Mouse (Mus musculus) lung, postnatal 25 days (tissue): ENCODE measurements around the gene Sik3.

ENCODE experiments used
- DNase-seq: peaks from one replicate; pipeline ENCODE4 v3.0.0; 2022; ENCODE audit warnings: low spot score

The Sik3 gene

GRCm38 (mm10) chr9:46191234-46191633 is 178.6 kb downstream of the Sik3 start:
- no peak for DNase-seq

- DNase-seq: peak; percentile 46
These were observed 179.0 kb downstream of the Sik3 start for GRCm38 (mm10) chr9:46191644-46192043.

GRCm38 (mm10) chr9:46192642-46193041 is 180.0 kb downstream of the Sik3 start:
- no peak for DNase-seq

- DNase-seq: no peak
These were observed 182.2 kb downstream of the Sik3 start for GRCm38 (mm10) chr9:46194809-46195208.

- DNase-seq: peak; percentile 75
These were observed 184.1 kb downstream of the Sik3 start for GRCm38 (mm10) chr9:46196699-46197169.

- DNase-seq: no peak
These were observed 185.8 kb downstream of the Sik3 start for GRCm38 (mm10) chr9:46198461-46198860.

GRCm38 (mm10) chr9:46198936-46199335 is 186.3 kb downstream of the Sik3 start:
- DNase-seq: no peak

- no peak for DNase-seq
These were observed 187.0 kb downstream of the Sik3 start for GRCm38 (mm10) chr9:46199609-46200008.

- no peak for DNase-seq
These were observed 194.3 kb downstream of the Sik3 start for GRCm38 (mm10) chr9:46206834-46207500.

- no peak for DNase-seq
These were observed 194.9 kb downstream of the Sik3 start for GRCm38 (mm10) chr9:46207501-46207869.

GRCm38 (mm10) chr9:46208401-46208974 is 195.9 kb downstream of the Sik3 start:
- DNase-seq: no peak

GRCm38 (mm10) chr9:46210473-46210872 is 197.9 kb downstream of the Sik3 start:
- DNase-seq: no peak

- peak; percentile 16 for DNase-seq
These were observed 201.7 kb downstream of the Sik3 start for GRCm38 (mm10) chr9:46214276-46214675.

- no peak for DNase-seq
These were observed 202.3 kb downstream of the Sik3 start for GRCm38 (mm10) chr9:46214946-46215337.

GRCm38 (mm10) chr9:46215338-46216322 is 203.0 kb downstream of the Sik3 start:
- DNase-seq: peak; percentile 8

GRCm38 (mm10) chr9:46216744-46217470 is 204.3 kb downstream of the Sik3 start:
- no peak for DNase-seq

GRCm38 (mm10) chr9:46218176-46218575 is 205.6 kb downstream of the Sik3 start:
- DNase-seq: no peak

GRCm38 (mm10) chr9:46223090-46223489 is 210.5 kb downstream of the Sik3 start:
- peak; percentile 8 for DNase-seq

GRCm38 (mm10) chr9:46224101-46224500 is 211.5 kb downstream of the Sik3 start:
- DNase-seq: no peak

GRCm38 (mm10) chr9:46224945-46225660 is 212.5 kb downstream of the Sik3 start:
- DNase-seq: no peak

GRCm38 (mm10) chr9:46227064-46227614 is 214.5 kb downstream of the Sik3 start:
- DNase-seq: no peak
